Mouse (Mus musculus): ENCODE results near the gene Gm38655. TPM values are rescaled to one million over a fixed set of nuclear protein-coding genes. Genes with fewer than 3 reads are reported as not detected.
A peak's percentile ranks its signal among the peaks of the same experiment; 100 is the strongest.
"Not testable (repeated sequence)": the region's sequence is repeated elsewhere in the genome, so short reads cannot be mapped to it uniquely, and the experiment has no call there.

The Gm38655 gene
- total and polyA plus RNA-seq, 2 experiments from 2014 or later = not detected

- no peaks in the 10 kb centered on the region for H3K9me3 ChIP-seq (replicated peaks; ENCODE audit: control insufficient read depth, low read length)
- TF ChIP-seq EP300 (IDR thresholded peaks at IDR 0.05; ENCODE audit: low read depth) (no peak), CTCF (IDR thresholded peaks at IDR 0.05; ENCODE audit: low read depth) (no peak)
- 80% methylated on average over 6 of the region's 6 CpGs for WGBS
- H3K27ac ChIP-seq (ENCODE audit: low read depth) = no peak overlapping the region
- H3K4me2 ChIP-seq (ENCODE audit: low read depth, low read length) = no peak overlapping the region
- H3K4me3 ChIP-seq (ENCODE audit: low read depth, low read length) = no peak overlapping the region
- H3K27me3 ChIP-seq (ENCODE audit: control insufficient read depth, insufficient read depth, low read length) = no peaks in the 10 kb centered on the region
- peaks cover 6% of the 10 kb centered on the region for H3K4me1 ChIP-seq (ENCODE audit: control insufficient read depth, insufficient read depth)
- H3K9ac ChIP-seq (replicated peaks; ENCODE audit: low read depth, low read length) = no peak overlapping the region
- no peaks in the 10 kb centered on the region for H3K36me3 ChIP-seq (replicated peaks; ENCODE audit: control insufficient read depth, insufficient read depth, low read length)
- ATAC-seq (ENCODE audit: insufficient read depth, low read depth) = no peak
- no peak for DNase-seq (ENCODE audit: low spot score)
Measured at GRCm38 (mm10) chr17:25135622-25136021, 39.6 kb downstream of the Gm38655 start.

DNA sequence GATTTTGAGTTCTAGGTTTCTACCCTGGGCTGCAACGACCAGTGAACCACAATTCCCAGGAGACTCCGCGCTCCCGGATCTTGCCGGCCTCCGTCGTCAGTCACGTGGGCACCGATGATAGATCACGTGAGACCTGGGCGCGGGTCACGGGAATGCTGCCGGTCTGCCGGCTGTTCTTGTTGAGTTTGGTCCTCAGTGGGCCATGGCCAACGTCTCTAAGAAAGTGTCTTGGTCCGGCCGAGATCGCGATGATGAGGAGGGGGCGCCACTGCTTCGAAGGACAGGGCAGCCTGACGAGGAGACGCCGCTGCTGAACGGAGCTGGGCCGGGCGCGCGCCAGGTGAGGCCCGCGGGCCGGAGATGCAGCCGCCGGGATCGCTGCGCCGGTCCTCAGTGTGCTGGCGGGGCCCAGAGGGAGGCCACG, 42.0 kb downstream of the Gm38655 start, which contains the start of gene Clcn7:
TSS of gene Clcn7 (plus strand) at position 117 of the 424 bp plus-strand sequence.
- H3K27me3 ChIP-seq (ENCODE audit: control insufficient read depth, insufficient read depth, low read length) = no peaks in the 10 kb centered on the region
- H3K4me3 ChIP-seq (ENCODE audit: low read depth, low read length) = peak within 1 kb of the TSS; percentile 89
- ATAC-seq (ENCODE audit: insufficient read depth, low read depth) (peak; percentile 97), DNase-seq (ENCODE audit: low spot score) (peak; percentile 94)
- no peaks in the 10 kb centered on the region for H3K9me3 ChIP-seq (replicated peaks; ENCODE audit: control insufficient read depth, low read length)
- TF ChIP-seq EP300 (IDR thresholded peaks at IDR 0.05; ENCODE audit: low read depth) (peak; percentile 71; the same call in 1 of the 2 replicates), CTCF (IDR thresholded peaks at IDR 0.05; ENCODE audit: low read depth) (no peak)
- H3K4me2 ChIP-seq (ENCODE audit: low read depth, low read length) = peak within 1 kb of the TSS; percentile 83
- 2% methylated on average over 40 of the region's 40 CpGs for WGBS
- H3K27ac ChIP-seq (ENCODE audit: low read depth) = no peak within 1 kb of the TSS; the same call in 1 of the 2 replicates
- H3K9ac ChIP-seq (replicated peaks; ENCODE audit: low read depth, low read length) = peak within 1 kb of the TSS; percentile 79
- H3K4me1 ChIP-seq (ENCODE audit: control insufficient read depth, insufficient read depth) = peaks cover 6% of the 10 kb centered on the region
- H3K36me3 ChIP-seq (replicated peaks; ENCODE audit: control insufficient read depth, insufficient read depth, low read length) = no peaks in the 10 kb centered on the region

DNA sequence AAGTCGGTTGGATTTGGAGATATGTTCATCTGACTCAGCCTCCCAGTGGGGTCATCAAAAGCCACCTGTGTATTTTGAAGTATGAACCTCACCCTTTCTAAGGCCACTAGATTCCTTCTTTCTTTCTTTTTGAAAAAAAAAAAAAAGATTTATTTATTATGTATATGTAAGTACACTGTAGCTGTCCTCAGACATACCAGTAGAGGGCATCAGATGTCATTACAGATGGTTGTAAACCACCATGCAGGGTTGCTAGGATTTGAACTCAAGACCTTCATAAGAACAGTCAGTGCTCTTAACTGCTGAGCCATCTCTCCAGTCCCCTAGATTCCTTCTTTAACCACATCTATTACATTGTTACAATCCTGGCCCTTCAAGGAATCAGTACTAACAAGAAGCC, 45.2 kb downstream of the Gm38655 start:
- no peaks in the 10 kb centered on the region for H3K9me3 ChIP-seq (replicated peaks; ENCODE audit: control insufficient read depth, low read length)
- DNase-seq (ENCODE audit: low spot score) (no peak), ATAC-seq (ENCODE audit: insufficient read depth, low read depth) (no peak)
- WGBS = 77% methylated on average over 1 of the region's 1 CpGs
- TF ChIP-seq EP300 (IDR thresholded peaks at IDR 0.05; ENCODE audit: low read depth) (no peak), CTCF (IDR thresholded peaks at IDR 0.05; ENCODE audit: low read depth) (no peak)
- H3K4me2 ChIP-seq (ENCODE audit: low read depth, low read length) = no peak overlapping the region
- no peak overlapping the region for H3K4me3 ChIP-seq (ENCODE audit: low read depth, low read length)
- no peaks in the 10 kb centered on the region for H3K36me3 ChIP-seq (replicated peaks; ENCODE audit: control insufficient read depth, insufficient read depth, low read length)
- no peak overlapping the region for H3K27ac ChIP-seq (ENCODE audit: low read depth)
- H3K4me1 ChIP-seq (ENCODE audit: control insufficient read depth, insufficient read depth) = peaks cover 6% of the 10 kb centered on the region
- no peaks in the 10 kb centered on the region for H3K27me3 ChIP-seq (ENCODE audit: control insufficient read depth, insufficient read depth, low read length)
- H3K9ac ChIP-seq (replicated peaks; ENCODE audit: low read depth, low read length) = no peak overlapping the region

DNA sequence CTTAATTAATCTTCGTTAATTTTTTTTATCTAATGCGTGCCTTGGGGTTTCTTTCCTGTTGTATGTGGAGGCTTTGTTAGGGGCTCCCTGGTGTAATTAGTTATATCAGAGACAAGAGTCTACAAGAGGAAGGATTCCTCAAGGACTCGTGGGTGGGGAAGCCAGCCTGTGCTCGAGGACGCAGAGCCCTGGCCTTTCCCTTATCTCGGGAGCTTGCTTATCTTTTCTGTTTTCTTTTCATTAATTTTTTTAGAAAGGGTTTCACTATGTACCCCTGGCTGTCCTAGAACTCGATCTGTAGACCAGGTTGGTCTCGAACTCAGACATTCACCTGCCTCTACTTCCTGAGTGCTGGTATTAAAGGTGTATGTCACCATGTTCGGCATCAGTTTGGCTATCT, 47.6 kb downstream of the Gm38655 start:
- 41% methylated on average over 9 of the region's 9 CpGs for whole genome bisulfite sequencing
- Histone ChIP-seq H3K9ac (replicated peaks; ENCODE audit: low read depth, low read length) (no peak overlapping the region), H3K9me3 (replicated peaks; ENCODE audit: control insufficient read depth, low read length) (no peaks in the 10 kb centered on the region), H3K27me3 (ENCODE audit: control insufficient read depth, insufficient read depth, low read length) (no peaks in the 10 kb centered on the region), H3K36me3 (replicated peaks; ENCODE audit: control insufficient read depth, insufficient read depth, low read length) (no peaks in the 10 kb centered on the region), H3K4me3 (ENCODE audit: low read depth, low read length) (no peak overlapping the region), H3K4me1 (ENCODE audit: control insufficient read depth, insufficient read depth) (no peaks in the 10 kb centered on the region), H3K27ac (ENCODE audit: low read depth) (no peak overlapping the region), H3K4me2 (ENCODE audit: low read depth, low read length) (no peak overlapping the region)
- DNase-seq (ENCODE audit: low spot score) (no peak), ATAC-seq (ENCODE audit: insufficient read depth, low read depth) (no peak)
- no peak for TF ChIP-seq EP300 (IDR thresholded peaks at IDR 0.05; ENCODE audit: low read depth)
- TF ChIP-seq CTCF (IDR thresholded peaks at IDR 0.05; ENCODE audit: low read depth) = no peak

GRCm38 (mm10) chr17:25127079-25127478, 48.2 kb downstream of the Gm38655 start:
- no peaks in the 10 kb centered on the region for H3K9me3 ChIP-seq (replicated peaks; ENCODE audit: control insufficient read depth, low read length)
- DNase-seq (ENCODE audit: low spot score) (peak; percentile 25), ATAC-seq (ENCODE audit: insufficient read depth, low read depth) (peak; percentile 76; the same call in 1 of the 2 replicates)
- H3K36me3 ChIP-seq (replicated peaks; ENCODE audit: control insufficient read depth, insufficient read depth, low read length) = no peaks in the 10 kb centered on the region
- H3K4me1 ChIP-seq (ENCODE audit: control insufficient read depth, insufficient read depth) = no peaks in the 10 kb centered on the region
- H3K9ac ChIP-seq (replicated peaks; ENCODE audit: low read depth, low read length) = no peak overlapping the region
- H3K27ac ChIP-seq (ENCODE audit: low read depth) = no peak overlapping the region
- H3K4me2 ChIP-seq (ENCODE audit: low read depth, low read length) = peak overlapping the region; percentile 21; the same call in 1 of the 2 replicates
- no peak overlapping the region for H3K4me3 ChIP-seq (ENCODE audit: low read depth, low read length)
- TF ChIP-seq CTCF (IDR thresholded peaks at IDR 0.05; ENCODE audit: low read depth) = no peak
- no peak for TF ChIP-seq EP300 (IDR thresholded peaks at IDR 0.05; ENCODE audit: low read depth)
- 11% methylated on average over 8 of the region's 8 CpGs for WGBS
- H3K27me3 ChIP-seq (ENCODE audit: control insufficient read depth, insufficient read depth, low read length) = no peaks in the 10 kb centered on the region

GRCm38 (mm10) chr17:25125442-25126060, 49.7 kb downstream of the Gm38655 start:
- not testable (repeated sequence) for H3K9ac ChIP-seq (replicated peaks; ENCODE audit: low read depth, low read length); H3K4me1 ChIP-seq (ENCODE audit: control insufficient read depth, insufficient read depth); H3K27me3 ChIP-seq (ENCODE audit: control insufficient read depth, insufficient read depth, low read length); H3K4me2 ChIP-seq (ENCODE audit: low read depth, low read length); ATAC-seq (ENCODE audit: insufficient read depth, low read depth); H3K9me3 ChIP-seq (replicated peaks; ENCODE audit: control insufficient read depth, low read length); H3K27ac ChIP-seq (ENCODE audit: low read depth); H3K36me3 ChIP-seq (replicated peaks; ENCODE audit: control insufficient read depth, insufficient read depth, low read length); H3K4me3 ChIP-seq (ENCODE audit: low read depth, low read length); DNase-seq (ENCODE audit: low spot score)
- WGBS = 57% methylated on average over 3 of the region's 3 CpGs
